Mouse (Mus musculus): ENCODE data around the gene Elmo1. TPM values are rescaled to one million over a fixed set of nuclear protein-coding genes. Genes with fewer than 3 reads are reported as not detected.

The Elmo1 gene
- polyA plus RNA-seq, 1 experiment, result 0.40 TPM

DNA sequence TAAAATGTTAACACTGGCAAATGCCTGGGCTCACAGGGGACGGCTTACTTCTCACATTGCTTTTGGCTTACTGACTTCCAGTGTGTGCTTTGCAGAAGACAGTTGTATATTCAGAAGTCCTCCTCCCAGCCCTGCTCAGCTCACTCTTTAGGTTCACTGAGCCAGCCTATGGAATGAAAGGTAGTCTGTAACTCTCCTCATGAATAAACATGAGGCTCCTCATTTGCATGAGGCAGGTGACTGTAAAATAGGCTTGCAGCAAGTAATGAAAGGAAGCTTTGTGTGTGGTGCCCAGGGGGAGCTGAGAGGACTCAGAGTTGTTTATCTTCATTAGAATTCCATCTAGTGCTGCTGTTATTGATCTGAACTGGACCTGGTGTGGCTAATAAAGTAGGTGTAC, 364.0 kb downstream of the Elmo1 start:
- no peak overlapping the region for H3K4me2 ChIP-seq (ENCODE audit: low read depth)
- H3K79me2 ChIP-seq (ENCODE audit: control insufficient read depth, insufficient read depth), result no peaks in the 10 kb centered on the region
- H3K27me3 ChIP-seq (ENCODE audit: control insufficient read depth, insufficient read depth, insufficient read length), result no peaks in the 10 kb centered on the region
- H3ac ChIP-seq (ENCODE audit: control insufficient read depth, insufficient read length), result no peak overlapping the region
- no peak for TF ChIP-seq CEBPB (IDR thresholded peaks at IDR 0.05; ENCODE audit: insufficient read depth, poor library complexity, severe bottlenecking)
- TF ChIP-seq REST (IDR thresholded peaks at IDR 0.05; ENCODE audit: insufficient read depth, insufficient read length), result no peak
- TF ChIP-seq TCF12 (IDR thresholded peaks at IDR 0.05; ENCODE audit: insufficient read depth, poor library complexity, severe bottlenecking), result no peak
- TF ChIP-seq TCF3 (IDR thresholded peaks at IDR 0.05; ENCODE audit: insufficient read length, low read depth), result no peak
- no peak for TF ChIP-seq MYOD1 (IDR thresholded peaks at IDR 0.05; ENCODE audit: control insufficient read depth in 1 of 3, insufficient read length in 2 of 3, low read depth in 2 of 3)
- no peak for TF ChIP-seq MAX (IDR thresholded peaks at IDR 0.05; ENCODE audit: low read depth)
- no peak overlapping the region for H3K4me3 ChIP-seq
- no peaks in the 10 kb centered on the region for H3K36me3 ChIP-seq (ENCODE audit: control insufficient read depth, insufficient read depth)

DNA sequence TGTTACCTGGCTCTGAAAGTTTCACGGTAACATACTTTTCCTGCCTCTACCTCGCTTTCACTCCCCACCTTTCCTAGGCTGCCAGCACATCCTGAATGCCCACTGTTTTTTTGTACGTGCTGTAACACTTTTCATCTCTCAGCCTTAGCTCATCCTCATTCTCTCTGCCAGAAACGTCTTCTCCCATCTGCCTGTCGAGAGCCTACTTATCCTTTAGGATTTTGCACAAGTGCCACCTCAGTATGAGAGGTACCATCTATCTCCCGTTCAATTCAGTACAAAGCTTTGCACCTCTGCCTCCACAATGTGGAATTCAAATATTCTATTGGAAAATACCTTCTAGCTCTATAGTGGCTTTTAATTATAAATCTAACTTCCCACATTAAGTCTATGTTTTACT, 369.7 kb downstream of the Elmo1 start:
- H3K4me2 ChIP-seq (ENCODE audit: low read depth), result no peak overlapping the region
- TF ChIP-seq TCF12 (IDR thresholded peaks at IDR 0.05; ENCODE audit: insufficient read depth, poor library complexity, severe bottlenecking) (no peak), POLR2AphosphoS2 (IDR thresholded peaks at IDR 0.05; ENCODE audit: insufficient read length, low read depth) (no peak)
- no peaks in the 10 kb centered on the region for H3K27me3 ChIP-seq (ENCODE audit: control insufficient read depth, insufficient read depth, insufficient read length)
- H3ac ChIP-seq (ENCODE audit: control insufficient read depth, insufficient read length), result no peak overlapping the region
- no peaks in the 10 kb centered on the region for H3K36me3 ChIP-seq (ENCODE audit: control insufficient read depth, insufficient read depth)
- no peak overlapping the region for H3K4me3 ChIP-seq
- no peaks in the 10 kb centered on the region for H3K79me2 ChIP-seq (ENCODE audit: control insufficient read depth, insufficient read depth)

DNA sequence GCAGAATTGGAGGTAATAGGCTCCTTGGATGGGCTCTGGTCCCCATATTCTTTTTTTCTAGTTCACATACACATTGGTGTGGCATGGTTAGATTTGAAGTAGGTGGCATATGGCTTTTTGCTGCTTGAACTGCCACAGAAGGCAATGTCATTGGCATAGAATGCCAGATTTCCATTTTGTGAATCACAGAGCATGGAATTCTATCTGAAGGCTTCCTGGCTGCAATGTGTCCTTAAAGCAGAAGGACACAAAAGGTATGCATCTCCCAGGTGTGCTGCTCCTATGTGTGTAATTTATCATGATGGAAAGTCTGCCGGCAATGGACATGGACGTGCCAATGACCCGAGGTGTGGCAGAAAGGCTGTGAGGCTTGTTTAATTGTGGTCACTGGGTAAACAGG, 371.2 kb downstream of the Elmo1 start:
- H3K27me3 ChIP-seq (ENCODE audit: control insufficient read depth, insufficient read depth, insufficient read length), result no peaks in the 10 kb centered on the region
- no peak overlapping the region for H3ac ChIP-seq (ENCODE audit: control insufficient read depth, insufficient read length)
- no peak overlapping the region for H3K4me3 ChIP-seq
- no peak overlapping the region for H3K4me2 ChIP-seq (ENCODE audit: low read depth)
- no peaks in the 10 kb centered on the region for H3K79me2 ChIP-seq (ENCODE audit: control insufficient read depth, insufficient read depth)
- no peaks in the 10 kb centered on the region for H3K36me3 ChIP-seq (ENCODE audit: control insufficient read depth, insufficient read depth)
- TF ChIP-seq POLR2A (IDR thresholded peaks at IDR 0.05; ENCODE audit: insufficient read length, low read depth), result no peak
- TF ChIP-seq TCF3 (IDR thresholded peaks at IDR 0.05; ENCODE audit: insufficient read length, low read depth), result no peak
- no peak for TF ChIP-seq TCF12 (IDR thresholded peaks at IDR 0.05; ENCODE audit: insufficient read depth, poor library complexity, severe bottlenecking)
- TF ChIP-seq E2F4 (IDR thresholded peaks at IDR 0.05; ENCODE audit: insufficient read depth), result no peak
- TF ChIP-seq MYOG (IDR thresholded peaks at IDR 0.05; ENCODE audit: control insufficient read depth in 1 of 3, insufficient read depth in 1 of 3, insufficient read length in 2 of 3, low read depth in 2 of 3), result no peak
- no peak for TF ChIP-seq CEBPB (IDR thresholded peaks at IDR 0.05; ENCODE audit: insufficient read depth, poor library complexity, severe bottlenecking)
- no peak for TF ChIP-seq REST (IDR thresholded peaks at IDR 0.05; ENCODE audit: insufficient read depth, insufficient read length)
- TF ChIP-seq MYOD1 (IDR thresholded peaks at IDR 0.05; ENCODE audit: control insufficient read depth in 1 of 3, insufficient read length in 2 of 3, low read depth in 2 of 3), result no peak

DNA sequence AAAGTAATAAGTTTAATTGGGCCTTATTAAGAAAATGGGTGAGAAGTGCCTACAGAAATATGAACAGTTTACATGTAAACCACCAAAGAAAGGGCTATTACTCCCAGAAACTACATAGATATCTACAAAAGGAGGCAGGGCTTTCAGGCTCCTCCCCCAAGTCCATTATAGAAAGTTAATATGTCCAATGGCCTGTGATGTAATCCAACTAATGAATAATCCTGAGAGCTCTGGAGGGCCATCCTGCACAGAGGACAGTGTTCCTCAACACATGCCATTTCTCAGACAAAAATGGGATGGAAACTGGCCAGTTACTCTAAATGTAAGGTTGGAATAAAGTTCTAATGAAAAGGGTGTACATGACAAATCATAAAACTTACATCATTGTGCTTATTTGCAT, 373.8 kb downstream of the Elmo1 start:
- Histone ChIP-seq H3K79me2 (ENCODE audit: control insufficient read depth, insufficient read depth) (no peaks in the 10 kb centered on the region), H3K4me3 (no peak overlapping the region), H3ac (ENCODE audit: control insufficient read depth, insufficient read length) (no peak overlapping the region), H3K27me3 (ENCODE audit: control insufficient read depth, insufficient read depth, insufficient read length) (no peaks in the 10 kb centered on the region), H3K36me3 (ENCODE audit: control insufficient read depth, insufficient read depth) (no peaks in the 10 kb centered on the region), H3K4me2 (ENCODE audit: low read depth) (no peak overlapping the region)
- TF ChIP-seq REST (IDR thresholded peaks at IDR 0.05; ENCODE audit: insufficient read depth, insufficient read length), result no peak

DNA sequence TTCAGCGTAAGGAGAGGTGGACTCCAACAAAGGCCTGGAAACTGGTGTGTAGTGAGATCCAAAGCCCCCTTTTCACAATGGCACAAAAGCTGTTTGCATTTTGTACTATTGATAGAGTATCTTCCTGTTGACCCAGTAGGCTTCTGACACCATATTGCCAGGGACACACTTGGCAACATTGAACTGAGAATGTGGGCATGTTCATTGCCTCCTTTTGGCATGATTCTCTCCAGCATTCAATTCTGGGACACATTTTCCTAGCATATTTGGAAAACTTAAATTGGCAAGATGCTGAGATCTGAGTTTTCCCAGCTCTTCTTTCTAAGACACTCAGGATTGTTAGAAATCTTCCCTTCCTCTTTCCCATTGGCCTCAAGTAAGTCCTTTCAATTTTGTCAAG, 377.0 kb downstream of the Elmo1 start:
- no peaks in the 10 kb centered on the region for H3K79me2 ChIP-seq (ENCODE audit: control insufficient read depth, insufficient read depth)
- H3K4me2 ChIP-seq (ENCODE audit: low read depth), result no peak overlapping the region
- no peak overlapping the region for H3ac ChIP-seq (ENCODE audit: control insufficient read depth, insufficient read length)
- TF ChIP-seq USF1 (IDR thresholded peaks at IDR 0.05; ENCODE audit: low read depth) (no peak), SRF (IDR thresholded peaks at IDR 0.05; ENCODE audit: control insufficient read depth, insufficient read length, low read depth) (no peak), TCF3 (IDR thresholded peaks at IDR 0.05; ENCODE audit: insufficient read length, low read depth) (no peak), REST (IDR thresholded peaks at IDR 0.05; ENCODE audit: insufficient read depth, insufficient read length) (no peak), CEBPB (IDR thresholded peaks at IDR 0.05; ENCODE audit: insufficient read depth, poor library complexity, severe bottlenecking) (no peak), E2F4 (IDR thresholded peaks at IDR 0.05; ENCODE audit: insufficient read depth) (no peak), POLR2A (IDR thresholded peaks at IDR 0.05; ENCODE audit: insufficient read length, low read depth) (no peak), MYOG (IDR thresholded peaks at IDR 0.05; ENCODE audit: control insufficient read depth in 1 of 3, insufficient read depth in 1 of 3, insufficient read length in 2 of 3, low read depth in 2 of 3) (no peak), MYOD1 (IDR thresholded peaks at IDR 0.05; ENCODE audit: control insufficient read depth in 1 of 3, insufficient read length in 2 of 3, low read depth in 2 of 3) (no peak), TCF12 (IDR thresholded peaks at IDR 0.05; ENCODE audit: insufficient read depth, poor library complexity, severe bottlenecking) (no peak), MAX (IDR thresholded peaks at IDR 0.05; ENCODE audit: low read depth) (no peak)
- H3K27me3 ChIP-seq (ENCODE audit: control insufficient read depth, insufficient read depth, insufficient read length), result no peaks in the 10 kb centered on the region
- no peak overlapping the region for H3K4me3 ChIP-seq
- H3K36me3 ChIP-seq (ENCODE audit: control insufficient read depth, insufficient read depth), result no peaks in the 10 kb centered on the region

DNA sequence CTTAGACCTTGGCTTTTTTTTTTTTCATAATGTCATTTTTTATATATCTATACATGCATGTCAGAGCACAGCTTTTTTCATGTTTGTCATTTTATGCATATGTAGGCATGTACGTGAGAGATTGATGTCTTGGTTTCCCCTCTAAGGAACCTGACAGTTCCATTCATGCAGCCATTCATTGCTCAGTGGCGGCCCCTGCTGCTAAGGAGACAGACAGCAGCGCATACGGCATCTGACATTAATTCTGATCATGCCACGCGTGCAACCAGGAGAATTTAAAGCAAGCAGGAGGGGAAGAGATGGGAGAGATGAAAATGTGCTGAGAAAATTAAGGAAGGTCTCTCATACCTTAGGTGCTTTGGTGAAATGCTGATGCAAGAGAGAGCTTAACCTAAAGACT, 381.3 kb downstream of the Elmo1 start:
- Histone ChIP-seq H3ac (ENCODE audit: control insufficient read depth, insufficient read length) (no peak overlapping the region), H3K79me2 (ENCODE audit: control insufficient read depth, insufficient read depth) (no peaks in the 10 kb centered on the region), H3K27me3 (ENCODE audit: control insufficient read depth, insufficient read depth, insufficient read length) (peaks cover 15% of the 10 kb centered on the region), H3K36me3 (ENCODE audit: control insufficient read depth, insufficient read depth) (no peaks in the 10 kb centered on the region), H3K4me3 (no peak overlapping the region), H3K4me2 (ENCODE audit: low read depth) (no peak overlapping the region)
- TF ChIP-seq TCF3 (IDR thresholded peaks at IDR 0.05; ENCODE audit: insufficient read length, low read depth) (no peak), POLR2A (IDR thresholded peaks at IDR 0.05; ENCODE audit: insufficient read length, low read depth) (no peak), CEBPB (IDR thresholded peaks at IDR 0.05; ENCODE audit: insufficient read depth, poor library complexity, severe bottlenecking) (no peak), TCF12 (IDR thresholded peaks at IDR 0.05; ENCODE audit: insufficient read depth, poor library complexity, severe bottlenecking) (no peak), USF1 (IDR thresholded peaks at IDR 0.05; ENCODE audit: low read depth) (no peak), POLR2AphosphoS2 (IDR thresholded peaks at IDR 0.05; ENCODE audit: insufficient read length, low read depth) (no peak), REST (IDR thresholded peaks at IDR 0.05; ENCODE audit: insufficient read depth, insufficient read length) (no peak)
